Mouse (Mus musculus) testis, adult 2 months (tissue): Measurements from ENCODE around the gene Tctex1d1.

Experiments used
- CTCF ChIP-seq: fragments of 200-500 bp; IDR thresholded peaks from 2 replicates; pipeline ENCODE4 v1.5.1; 2012; ENCODE audit warnings: low read depth, mild to moderate bottlenecking, inconsistent platforms, low read length, moderate library complexity; ENCODE audit not compliant: control insufficient read depth, insufficient read depth, insufficient replicate concordance
- POLR2A ChIP-seq: fragments of 200-500 bp; IDR thresholded peaks from 2 replicates; pipeline ENCODE4 v1.6.1; 2012; ENCODE audit warnings: low read depth, mild to moderate bottlenecking, inconsistent platforms, low read length, moderate library complexity; ENCODE audit not compliant: control insufficient read depth

DNA sequence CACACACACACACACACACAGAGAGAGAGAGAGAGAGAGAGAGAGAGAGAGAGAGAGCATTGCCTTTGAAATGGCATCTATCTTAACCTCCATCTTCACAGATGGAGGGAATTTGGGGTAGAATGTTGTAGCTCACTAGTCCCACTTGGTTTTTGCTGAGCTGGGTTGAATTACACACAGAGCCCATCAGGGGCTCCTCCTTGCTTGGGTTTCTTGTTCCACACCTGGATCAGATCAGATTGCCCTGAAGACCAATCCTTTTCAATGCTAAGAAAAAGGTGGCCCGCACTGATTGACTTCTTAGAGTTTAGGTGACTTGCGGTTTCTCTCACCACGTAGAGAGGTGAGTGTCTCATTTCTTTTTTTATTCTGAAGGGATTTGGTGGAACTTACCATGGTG lies 13.3 kb downstream of the Tctex1d1 start:
- TF ChIP-seq CTCF: no peak
- no peak for TF ChIP-seq POLR2A
